Mouse (Mus musculus): ENCODE measurements at regions not wholly inside any gene's neighbourhood (a gene's known extent, or its start where the extent isn't known, plus 50 kb on each side); places are given as distances from the start of the nearest gene placed in this dataset.

- TF ChIP-seq POLR2A (IDR thresholded peaks at IDR 0.05; ENCODE audit: insufficient read depth, low read depth, low read length) (no peak), CTCF (IDR thresholded peaks at IDR 0.05) (no peak), EP300 (IDR thresholded peaks at IDR 0.05; ENCODE audit: insufficient read depth, low read depth, low read length) (no peak)
Measured at GRCm38 (mm10) chr9:76876020-76876419, 169.6 kb downstream of the Tinag start.
